Mouse (Mus musculus): ENCODE results near the gene Zzz3.

Zzz3 gene

DNA sequence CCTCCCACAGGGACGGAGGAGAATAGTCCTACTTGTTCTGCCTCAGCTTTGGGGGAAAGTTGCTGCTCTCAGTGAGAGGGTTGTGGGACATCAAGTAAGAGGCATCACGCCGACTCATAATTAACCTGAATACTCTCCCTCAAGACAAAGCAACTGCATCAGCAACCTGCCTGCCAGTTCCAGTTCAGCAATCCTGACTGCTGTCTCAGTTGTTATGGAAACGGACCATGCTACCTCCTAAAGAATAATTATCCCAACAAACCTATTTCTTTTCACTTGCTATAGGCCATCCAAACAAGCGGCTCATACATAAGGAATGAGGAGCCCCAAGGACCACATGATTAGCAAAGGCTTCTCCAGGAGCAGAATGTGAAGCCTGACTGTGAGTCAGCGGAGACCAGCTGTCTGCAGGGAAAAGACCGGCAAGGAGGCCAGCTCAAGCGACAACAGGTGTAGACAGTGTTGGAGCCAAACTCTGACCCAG, 100.2 kb downstream of the Zzz3 start:
- DNase-seq (ENCODE audit: low read depth): no peak

DNA sequence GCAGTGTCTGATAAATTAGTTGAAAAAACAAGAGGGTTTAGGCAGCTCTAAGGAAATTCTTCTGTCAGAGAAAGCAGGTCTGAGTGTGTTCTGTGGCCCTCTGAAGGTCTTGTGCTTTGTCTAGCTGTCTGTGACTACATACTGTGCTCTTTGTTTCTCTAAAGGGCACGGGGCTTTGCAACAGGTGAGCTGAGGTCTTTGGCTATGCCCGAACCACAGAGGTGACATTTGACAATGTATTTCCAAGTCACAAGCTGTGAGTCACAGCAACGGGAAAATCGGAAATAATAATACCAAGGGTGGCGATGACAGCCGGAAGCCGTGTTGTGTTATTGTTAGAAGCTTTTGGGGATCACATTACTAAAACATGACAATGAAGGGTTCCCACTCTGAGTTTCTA, 101.8 kb downstream of the Zzz3 start:
- no peak for DNase-seq (ENCODE audit: low read depth)

GRCm38 (mm10) chr3:152497842-152498241, 102.6 kb downstream of the Zzz3 start:
- no peak for DNase-seq (ENCODE audit: low read depth)

DNA sequence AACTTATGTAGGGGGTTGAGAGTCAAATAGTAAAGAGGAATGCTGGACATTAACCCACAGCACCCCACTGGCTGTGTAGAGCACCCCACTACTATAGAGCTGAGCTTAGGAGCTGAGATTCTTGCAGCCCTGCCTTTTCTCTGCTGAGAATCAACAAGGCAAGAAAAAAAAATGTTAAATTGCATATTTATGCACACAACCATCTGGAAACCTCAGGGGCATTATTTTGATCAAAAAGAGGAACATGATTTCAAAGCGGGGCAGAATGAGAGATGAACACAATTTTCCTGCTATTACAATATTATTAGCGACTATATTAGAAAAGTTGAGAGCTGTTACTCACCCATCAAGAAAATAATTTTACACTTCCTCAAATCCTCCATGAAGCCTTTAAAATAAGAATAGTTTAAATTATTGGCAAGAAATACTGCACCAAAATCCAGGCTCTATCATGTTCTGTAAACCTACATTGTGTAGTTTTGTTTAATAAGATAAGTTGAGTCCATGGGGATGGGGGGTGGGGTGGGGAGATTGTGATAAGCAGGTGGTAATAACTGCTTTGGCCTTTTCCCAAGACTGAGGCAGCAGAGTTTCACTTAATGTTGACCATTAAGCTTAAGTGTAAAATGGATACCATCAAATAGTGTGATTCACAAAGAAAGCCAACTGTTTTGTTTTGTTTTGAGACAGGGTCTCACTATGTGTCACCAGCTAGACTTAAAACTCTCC, 103.9 kb downstream of the Zzz3 start:
- no peak for DNase-seq (ENCODE audit: low read depth)

DNA sequence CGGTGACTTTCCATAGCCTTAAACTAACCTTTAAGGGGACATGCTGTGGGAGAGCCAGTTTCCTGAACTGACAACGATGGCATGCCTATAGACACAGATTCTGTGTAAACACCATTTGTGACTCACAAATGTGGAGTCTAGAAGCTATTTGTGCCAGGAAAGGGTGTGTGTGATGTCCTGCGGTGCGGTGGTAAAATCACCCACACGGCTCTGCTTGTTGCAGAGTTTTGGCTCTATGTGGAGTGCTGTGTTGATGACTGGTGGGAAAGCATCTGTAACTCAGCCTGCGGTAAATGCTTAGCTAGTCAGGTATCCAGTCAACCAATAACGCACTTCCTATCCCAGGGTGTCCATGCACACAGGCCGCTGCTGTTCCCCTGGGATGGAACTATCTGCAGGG, 112.6 kb downstream of the Zzz3 start:
- DNase-seq (ENCODE audit: low read depth): no peak

GRCm38 (mm10) chr3:152508419-152508993, 113.2 kb downstream of the Zzz3 start:
- DNase-seq (ENCODE audit: low read depth): no peak

- no peak for DNase-seq (ENCODE audit: low read depth)
These were observed 114.0 kb downstream of the Zzz3 start for GRCm38 (mm10) chr3:152509268-152509667.
